Mouse (Mus musculus): Measurements from ENCODE around the gene Nova2.

- TF ChIP-seq CTCF (IDR thresholded peaks at IDR 0.05; ENCODE audit: insufficient read depth, low read depth, low read length) (no peak), POLR2A (IDR thresholded peaks at IDR 0.05; ENCODE audit: insufficient read depth, low read depth, low read length) (no peak)
These were observed 38.7 kb upstream of the Nova2 start for GRCm38 (mm10) chr7:18886963-18887362.
